Mouse (Mus musculus) heart, postnatal 0 days (tissue): ENCODE data around the gene Mpst. TPM values are rescaled to one million over a fixed set of nuclear protein-coding genes. Genes with fewer than 3 reads are reported as not detected.

Source experiments
- ATAC-seq: fragments of 200-750 bp; cut with Nextera tagmentation; 2 replicates; pipeline ENCODE4 v1.8.0; 2017; ENCODE audit warnings: low read depth, moderate number of reproducible peaks, moderate library complexity; ENCODE audit not compliant: insufficient read depth
- DNase-seq: peaks from one replicate; pipeline ENCODE4 v3.0.0-alpha.2; 2016; ENCODE audit warnings: low spot score
- H3K27ac ChIP-seq: fragments of 300-500 bp; sonication (generic); 2 replicates; pipeline ENCODE4 v1.5.1; 2014; ENCODE audit warnings: low read depth, mild to moderate bottlenecking
- H3K27me3 ChIP-seq: fragments of 300-500 bp; sonication (generic); 2 replicates; pipeline ENCODE4 v1.6.1; 2014; ENCODE audit warnings: low read length, mixed read lengths; ENCODE audit not compliant: control insufficient read depth, insufficient read depth
- H3K36me3 ChIP-seq: fragments of 300-500 bp; sonication (generic); replicated peaks from 2 replicates; pipeline ENCODE4 v1.6.1; 2014; ENCODE audit warnings: low read length, mixed read lengths; ENCODE audit not compliant: control insufficient read depth, insufficient read depth
- H3K4me1 ChIP-seq: fragments of 300-500 bp; sonication (generic); 2 replicates; pipeline ENCODE4 v1.6.1; 2014; ENCODE audit warnings: antibody characterized with exemption; ENCODE audit not compliant: control insufficient read depth, insufficient read depth
- H3K4me2 ChIP-seq: fragments of 300-500 bp; sonication (generic); 2 replicates; pipeline ENCODE4 v1.6.1; 2014; ENCODE audit warnings: low read depth, mild to moderate bottlenecking, low read length, moderate library complexity
- H3K4me3 ChIP-seq: fragments of 300-500 bp; sonication (generic); 2 replicates; pipeline ENCODE4 v1.5.1; 2014; ENCODE audit warnings: low read depth, low read length
- H3K9ac ChIP-seq: fragments of 300-500 bp; sonication (generic); replicated peaks from 2 replicates; pipeline ENCODE4 v1.6.1; 2014; ENCODE audit warnings: low read depth, low read length, mixed read lengths
- H3K9me3 ChIP-seq: fragments of 300-500 bp; sonication (generic); replicated peaks from 2 replicates; pipeline ENCODE4 v1.6.1; 2016; ENCODE audit warnings: low read length; ENCODE audit not compliant: control insufficient read depth
- CTCF ChIP-seq: IDR thresholded peaks from 2 replicates; pipeline ENCODE4 v1.5.1; 2016; ENCODE audit warnings: antibody characterized with exemption, control low read depth, low read depth
- EP300 ChIP-seq: IDR thresholded peaks from 2 replicates; pipeline ENCODE4 v1.6.1; 2016; ENCODE audit warnings: antibody characterized with exemption, low read depth
- WGBS: fragments of 180-500 bp; shearing (Covaris S2); extraction: QIAGEN DNeasy Blood & Tissue Kit; methylation state at CpG from one replicate; pipeline ENCODE4 v1.1.7; 2014; 5-methylcytosine and 5-hydroxymethylcytosine counted together
- polyA plus RNA-seq: library from polyadenylated mRNA; unstranded; fragments of >200 nt; fragmentation: Nextera tagmentation; extraction: Ambion mirVana; gene quantifications from 2 replicates; pipeline ENCODE4 v1.2.1, GENCODE M21; 2015
- total RNA-seq: library from RNA; depleted of rRNA; stranded (reverse); fragments of >200 nt; gene quantifications from 2 replicates; pipeline ENCODE4 v1.2.3, GENCODE M21; 2014; ENCODE audit warnings: low replicate concordance

Gene Mpst
- total and polyA plus RNA-seq, 2 experiments from 2014 or later: 1.2 to 52.2 TPM

DNA sequence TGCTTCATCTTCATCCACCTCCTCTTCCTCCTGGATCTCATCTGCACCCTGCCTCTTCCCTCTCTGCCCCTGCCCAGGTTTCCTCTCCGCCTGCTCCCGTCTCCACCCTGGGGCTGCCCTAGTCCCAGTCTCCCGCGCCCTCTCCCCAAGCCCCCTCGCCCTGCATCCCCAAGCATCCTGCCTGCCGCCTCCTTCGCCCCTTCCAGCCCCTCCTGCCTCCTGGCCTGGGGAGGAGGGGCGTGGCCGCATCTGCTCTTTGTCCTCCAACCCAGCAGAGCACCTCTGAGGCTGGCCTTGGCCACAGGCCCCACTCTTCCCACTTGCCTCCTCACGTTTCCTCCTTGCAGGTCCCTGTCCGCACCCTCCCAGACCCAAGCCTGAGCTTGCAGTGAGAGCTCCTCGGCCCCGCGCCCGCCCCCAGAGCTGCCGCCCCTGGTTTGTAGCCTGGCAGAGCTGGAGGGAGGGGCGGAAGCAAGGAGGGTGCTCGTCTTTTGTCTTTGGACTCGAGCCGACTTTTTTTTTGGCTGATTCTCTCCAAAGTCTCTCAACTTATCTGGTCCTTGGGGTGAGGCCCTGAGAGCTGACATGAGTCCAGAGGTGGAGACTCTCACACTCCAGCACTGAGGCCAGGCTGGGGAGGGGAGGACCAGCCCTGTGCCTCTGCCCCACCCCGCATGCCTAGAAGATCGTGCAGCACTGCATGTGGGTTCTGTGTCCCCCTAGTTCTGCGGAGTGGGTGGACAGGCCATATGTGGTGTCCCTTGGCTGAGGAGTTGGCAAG, 31.2 kb downstream of the Mpst start:
- Histone ChIP-seq H3K27me3 (no peaks in the 10 kb centered on the region), H3K27ac (peak overlapping the region; percentile 70), H3K4me2 (peak overlapping the region; percentile 53), H3K4me3 (peak overlapping the region; percentile 30), H3K9ac (peak overlapping the region; percentile 29; the same call in 1 of the 2 replicates), H3K36me3 (peaks cover 5% of the 10 kb centered on the region), H3K4me1 (peaks cover 9% of the 10 kb centered on the region), H3K9me3 (no peaks in the 10 kb centered on the region)
- TF ChIP-seq CTCF: no peak
- 22% methylated on average over 23 of the region's 23 CpGs for WGBS
- ATAC-seq (peak; percentile 25), DNase-seq (peak; percentile 42)

DNA sequence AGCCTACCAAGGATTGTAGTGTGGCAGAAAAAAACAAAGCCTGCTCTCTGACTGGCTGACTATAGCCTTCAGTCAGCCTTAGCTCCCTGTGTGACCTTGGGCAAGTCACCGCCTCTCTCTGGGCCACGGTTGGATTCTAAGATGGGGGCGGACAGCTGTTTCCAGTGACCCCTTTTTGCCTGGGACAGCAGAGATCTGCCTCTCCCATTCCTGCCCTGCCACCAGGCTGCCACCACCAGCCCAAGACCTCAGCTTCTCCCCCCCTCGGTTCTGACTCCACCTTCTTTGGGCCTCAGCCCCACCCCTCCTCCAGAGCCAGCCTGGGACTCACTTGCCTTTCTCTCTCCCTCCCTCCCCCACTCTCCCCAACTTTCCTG, 31.8 kb downstream of the Mpst start:
- no peak for ATAC-seq
- Histone ChIP-seq H3K4me1 (peaks cover 9% of the 10 kb centered on the region), H3K36me3 (peaks cover 5% of the 10 kb centered on the region), H3K9me3 (no peaks in the 10 kb centered on the region), H3K27me3 (no peaks in the 10 kb centered on the region), H3K4me3 (no peak overlapping the region), H3K4me2 (no peak overlapping the region), H3K27ac (peak overlapping the region; percentile 70; the same call in 1 of the 2 replicates), H3K9ac (no peak overlapping the region)
- TF ChIP-seq EP300: no peak
- no peak for TF ChIP-seq CTCF
- no peak for DNase-seq
- 39% methylated on average over 4 of the region's 4 CpGs for WGBS

DNA sequence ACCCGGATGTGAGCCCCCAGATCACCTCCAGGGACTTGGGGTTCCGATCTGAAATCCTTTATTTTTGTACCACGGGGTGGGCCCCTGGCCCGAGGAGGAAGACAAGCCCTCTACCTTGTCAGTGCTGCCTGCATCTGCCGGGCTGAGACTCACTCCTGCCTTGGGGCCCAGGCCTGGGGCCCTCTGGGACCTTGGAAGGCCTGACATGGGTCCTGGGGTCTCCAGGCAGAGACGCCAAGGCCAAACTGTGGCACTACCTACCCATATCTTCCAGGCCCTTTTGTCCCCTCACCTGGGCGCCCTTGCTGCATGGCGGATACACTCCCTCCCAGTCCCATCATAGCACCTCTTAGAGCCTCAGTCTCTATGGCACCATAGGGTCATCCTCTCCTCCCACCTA, 32.3 kb downstream of the Mpst start:
- ATAC-seq (no peak), DNase-seq (no peak)
- Histone ChIP-seq H3K4me2 (no peak overlapping the region), H3K9ac (no peak overlapping the region), H3K4me3 (no peak overlapping the region), H3K27ac (no peak overlapping the region), H3K27me3 (no peaks in the 10 kb centered on the region), H3K9me3 (no peaks in the 10 kb centered on the region), H3K36me3 (peaks cover under 1% of the 10 kb centered on the region), H3K4me1 (peaks cover 9% of the 10 kb centered on the region)
- TF ChIP-seq CTCF (no peak), EP300 (no peak)
- WGBS: 58% methylated on average over 8 of the region's 8 CpGs

DNA sequence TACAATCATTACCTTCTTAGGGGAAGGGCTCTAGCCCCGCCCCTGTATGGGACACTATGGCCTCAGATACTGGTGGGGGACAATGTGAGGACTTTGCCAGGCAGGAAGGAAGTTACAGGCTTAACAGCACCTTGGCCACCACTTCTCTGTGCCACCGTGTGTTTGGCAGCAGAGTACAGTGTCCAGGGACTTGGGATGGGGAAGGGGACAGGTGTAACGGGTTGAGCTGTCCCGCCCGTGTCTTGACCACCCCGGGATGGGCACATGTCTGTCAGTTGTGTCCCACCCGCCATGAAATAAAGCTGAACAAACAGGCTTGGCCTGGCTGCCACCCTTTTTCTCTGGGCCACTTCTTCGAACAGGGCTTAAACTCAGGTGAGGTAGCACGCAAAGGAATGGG, 32.8 kb downstream of the Mpst start:
- WGBS: 81% methylated on average over 8 of the region's 9 CpGs
- H3K4me1 ChIP-seq: peaks cover 9% of the 10 kb centered on the region

DNA sequence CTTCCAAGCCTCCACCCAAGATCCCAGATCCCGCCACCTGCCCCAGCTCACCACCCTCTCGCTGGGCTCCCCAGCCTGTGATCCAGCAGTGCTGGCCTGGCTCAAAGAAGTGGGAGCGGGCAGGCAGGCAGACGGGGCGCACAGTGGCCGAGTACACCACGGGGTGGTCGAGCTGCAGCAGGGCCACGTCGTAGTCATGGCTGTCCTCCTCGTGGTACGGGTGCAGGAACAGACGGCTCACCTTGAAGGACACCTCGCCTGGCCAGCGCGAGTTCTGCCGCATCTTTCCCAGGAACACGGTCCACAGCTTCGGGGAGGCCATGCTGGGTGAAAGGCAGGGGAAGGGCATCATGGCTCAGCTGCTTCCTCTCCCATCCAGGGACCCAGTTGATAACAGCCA, 36.0 kb downstream of the Mpst start:
- no peak for DNase-seq

More for the DNA sequence above, 32.8 kb downstream of the Mpst start:
- TF ChIP-seq EP300: no peak
- TF ChIP-seq CTCF: no peak
- ATAC-seq: no peak
- Histone ChIP-seq H3K9me3 (no peaks in the 10 kb centered on the region), H3K27ac (no peak overlapping the region), H3K4me3 (no peak overlapping the region), H3K36me3 (no peaks in the 10 kb centered on the region; the same call in 1 of the 2 replicates), H3K4me2 (no peak overlapping the region), H3K9ac (no peak overlapping the region), H3K27me3 (no peaks in the 10 kb centered on the region)
- DNase-seq: no peak

DNA sequence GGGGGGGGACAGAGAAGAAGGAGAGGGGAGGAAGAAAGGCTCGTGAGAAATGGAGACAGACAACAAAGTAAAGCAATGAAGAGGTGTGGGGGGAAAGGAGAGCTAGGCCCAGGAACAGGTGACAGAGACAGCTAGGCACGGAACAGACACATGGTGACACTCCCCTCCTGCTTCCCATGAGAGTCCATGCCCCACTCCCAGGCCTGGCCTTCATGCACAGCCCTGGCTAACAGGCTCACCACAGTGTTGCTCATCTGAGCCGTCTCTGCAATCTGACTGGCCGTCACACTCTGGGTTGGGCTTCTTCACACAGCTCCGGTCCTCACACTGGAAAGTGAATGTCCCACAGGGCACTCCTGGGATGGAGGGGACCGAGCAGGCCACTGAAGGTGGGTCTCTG, 37.6 kb downstream of the Mpst start:
- TF ChIP-seq EP300 (no peak), CTCF (no peak)
- no peaks in the 10 kb centered on the region for H3K36me3 ChIP-seq
- no peak for DNase-seq
- H3K9ac ChIP-seq: no peak overlapping the region
- WGBS: 59% methylated on average over 6 of the region's 6 CpGs
- H3K27ac ChIP-seq: no peak overlapping the region
- H3K4me1 ChIP-seq: no peaks in the 10 kb centered on the region
- no peak for ATAC-seq
- H3K4me3 ChIP-seq: no peak overlapping the region
- no peak overlapping the region for H3K4me2 ChIP-seq
- no peaks in the 10 kb centered on the region for H3K9me3 ChIP-seq
- no peaks in the 10 kb centered on the region for H3K27me3 ChIP-seq

More for the DNA sequence above, 36.0 kb downstream of the Mpst start:
- Histone ChIP-seq H3K4me3 (no peak overlapping the region), H3K27ac (no peak overlapping the region), H3K4me1 (peaks cover 6% of the 10 kb centered on the region), H3K4me2 (no peak overlapping the region), H3K9ac (no peak overlapping the region), H3K36me3 (no peaks in the 10 kb centered on the region), H3K9me3 (no peaks in the 10 kb centered on the region), H3K27me3 (no peaks in the 10 kb centered on the region)
- TF ChIP-seq CTCF (no peak), EP300 (no peak)
- ATAC-seq: no peak
- WGBS: 81% methylated on average over 19 of the region's 19 CpGs
